8 mouse cellular contexts compared by ENCODE assay signal in the genomic region with DNA sequence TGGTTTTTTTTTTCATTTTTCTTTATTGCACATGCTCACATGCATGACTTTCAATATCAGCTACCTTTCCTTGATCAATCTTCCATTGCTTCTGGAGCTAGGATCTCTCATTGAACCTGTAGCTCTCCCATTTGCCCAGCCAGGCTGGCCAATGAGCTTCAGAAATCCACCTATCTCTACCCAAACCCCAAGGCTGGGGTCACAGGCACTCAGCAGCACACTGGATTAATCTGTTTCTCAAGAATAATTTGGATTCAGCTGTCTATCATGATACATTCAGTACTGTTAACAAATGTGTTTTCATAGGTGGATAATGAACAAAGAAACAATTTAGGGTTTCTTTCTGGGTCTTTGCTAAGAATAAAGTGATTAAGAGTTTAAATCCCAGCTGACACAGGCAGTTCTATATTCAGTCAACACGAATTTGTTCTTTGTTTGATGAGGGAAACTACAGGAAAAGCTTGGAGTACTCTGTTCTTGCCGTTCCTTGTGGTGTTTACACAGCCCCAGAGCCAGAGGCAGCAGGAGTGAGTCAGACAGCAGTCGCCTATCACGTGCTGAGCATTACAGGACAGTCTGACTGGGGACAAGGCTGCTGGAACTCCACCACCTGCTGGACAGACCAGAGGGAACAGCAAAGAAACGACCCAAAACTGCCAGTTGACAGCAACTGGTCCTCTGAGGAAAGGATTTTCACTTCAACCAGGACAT.
DNase-seq lines count a peak whose midpoint lies in the region; ATAC-seq and TF ChIP-seq lines count a peak whose summit lies in the region.

No protein-coding gene starts in this region.

- H3K79me2 ChIP-seq in CH12.LX (replicated peaks; ENCODE audit: control insufficient read depth, extremely low read depth, insufficient read depth, poor library complexity, severe bottlenecking): no peaks in the 10 kb centered on the region

- H3K27ac ChIP-seq in CH12.LX (ENCODE audit: insufficient read depth, low read depth): no peak overlapping the region
- H3K27ac ChIP-seq in forebrain, embryonic 16.5 days (ENCODE audit: low read length): no peak overlapping the region
- no peak overlapping the region for H3K27ac ChIP-seq in thymus, adult 2 months (ENCODE audit: control insufficient read depth, insufficient read depth, low read length)

- H3K36me3 ChIP-seq in CH12.LX (replicated peaks in 1 of 2; ENCODE audit: control insufficient read depth in 1 of 2, insufficient read depth in 1 of 2, low read length in 1 of 2): no peaks in the 10 kb centered on the region
- no peaks in the 10 kb centered on the region for H3K36me3 ChIP-seq in forebrain, embryonic 16.5 days (ENCODE audit: control insufficient read depth, insufficient read depth)
- no peaks in the 10 kb centered on the region for H3K36me3 ChIP-seq in thymus, adult 2 months (ENCODE audit: control insufficient read depth, insufficient read depth, low read length)

- WGBS in forebrain, embryonic 16.5 days: 15% methylated on average over 5 of the region's 5 CpGs
- WGBS in thymus, adult 2 months: 8% methylated on average over 5 of the region's 5 CpGs

- H3K9me3 ChIP-seq in CH12.LX (replicated peaks; ENCODE audit: low read length): no peaks in the 10 kb centered on the region
- no peaks in the 10 kb centered on the region for H3K9me3 ChIP-seq in forebrain, embryonic 16.5 days (ENCODE audit: control insufficient read depth, low read length)

- TF ChIP-seq EP300 in CH12.LX (IDR thresholded peaks at IDR 0.05; ENCODE audit: low read length): no peak

- H3K4me1 ChIP-seq in CH12.LX (ENCODE audit: control insufficient read depth in 1 of 2, insufficient read depth in 2 of 2): no peaks in the 10 kb centered on the region
- H3K4me1 ChIP-seq in forebrain, embryonic 16.5 days (replicated peaks; ENCODE audit: control insufficient read depth, insufficient read depth, low read length): no peaks in the 10 kb centered on the region
- no peaks in the 10 kb centered on the region for H3K4me1 ChIP-seq in thymus, adult 2 months (replicated peaks; ENCODE audit: control insufficient read depth, insufficient read depth, low read length)

- peak; percentile 79 for ATAC-seq in forebrain, embryonic 16.5 days

- TF ChIP-seq RAD21 in CH12.LX (IDR thresholded peaks at IDR 0.05; ENCODE audit: low read depth, low read length): peak; percentile 22

- intact Hi-C loops in heart, postnatal 36 days (cut with DNase I): loop anchor here (5.0 kb wide), 3 partner anchors 150 to 210 kb away; no protein-coding TSS in a partner anchor

- dilution Hi-C loops in CH12.LX (cut with MboI; ENCODE audit: extremely low pct_ligation_motif_present, extremely low pct_unique_long_range_greater_than_20kb, low sequenced_read_pairs): no loop called here

- DNase-seq in CH12.LX (ENCODE audit: extremely low read depth): peak; percentile 22
- peak; percentile 69 for DNase-seq in brain, embryonic 14.5 days (ENCODE audit: low read depth)
- peak; percentile 59 to 63 for DNase-seq in heart, postnatal 36 days
- peak; percentile 48 for DNase-seq in layer of hippocampus, adult 9-10 months (ENCODE audit: low spot score)
- DNase-seq in lung, postnatal 10 days: peak; percentile 85
- peak; percentile 24 for DNase-seq in right cerebral cortex, postnatal 14 days
- no peak for DNase-seq in thymus, adult 2 months

- H3K4me3 ChIP-seq in CH12.LX (replicated peaks in 1 of 3; ENCODE audit: low read depth in 2 of 3, low read length in 2 of 3, poor library complexity in 1 of 3): no peak overlapping the region
- H3K4me3 ChIP-seq in forebrain, embryonic 16.5 days (replicated peaks; ENCODE audit: low read length): no peak overlapping the region
- no peak overlapping the region for H3K4me3 ChIP-seq in thymus, adult 2 months (ENCODE audit: control insufficient read depth, insufficient read depth, low read length)

- peak in 1 of 2 experiments; percentile 49; a peak in 2 of 4 replicates for TF ChIP-seq CTCF in CH12.LX (conservative IDR thresholded peaks at IDR 0.05 in 1 of 2, IDR thresholded peaks at IDR 0.05 in 1 of 2; ENCODE audit: low read depth in 2 of 2, low read length in 2 of 2)
- peak; percentile 45 for TF ChIP-seq CTCF in brain, embryonic 14.5 days (IDR thresholded peaks at IDR 0.05; ENCODE audit: borderline replicate concordance, extremely low read depth, insufficient read depth, insufficient read length)
- no peak for TF ChIP-seq CTCF in thymus, adult 2 months (IDR thresholded peaks at IDR 0.05; ENCODE audit: borderline replicate concordance, control insufficient read depth, extremely low read depth, insufficient read depth, low read length, poor library complexity)

- H3K9ac ChIP-seq in CH12.LX (ENCODE audit: insufficient read depth, low read depth): no peak overlapping the region
- no peak overlapping the region for H3K9ac ChIP-seq in forebrain, embryonic 16.5 days (replicated peaks; ENCODE audit: low read depth, low read length)

- no peak for TF ChIP-seq POLR2A in CH12.LX (IDR thresholded peaks at IDR 0.05; ENCODE audit: low read depth, low read length)
- no peak for TF ChIP-seq POLR2A in brain, embryonic 14.5 days (IDR thresholded peaks at IDR 0.05; ENCODE audit: borderline replicate concordance, extremely low read depth, insufficient read depth, insufficient read length, poor library complexity, severe bottlenecking)
- TF ChIP-seq POLR2A in thymus, adult 2 months (IDR thresholded peaks at IDR 0.05; ENCODE audit: control insufficient read depth, extremely low read depth, insufficient read depth, low read length, poor library complexity): no peak

- no peaks in the 10 kb centered on the region for H3K27me3 ChIP-seq in CH12.LX (replicated peaks)
- H3K27me3 ChIP-seq in forebrain, embryonic 16.5 days (replicated peaks; ENCODE audit: control insufficient read depth, insufficient read depth, low read length): no peaks in the 10 kb centered on the region
- no peaks in the 10 kb centered on the region for H3K27me3 ChIP-seq in thymus, adult 2 months (ENCODE audit: control insufficient read depth, insufficient read depth, low read length)

- H3K4me2 ChIP-seq in CH12.LX (ENCODE audit: insufficient read depth, low read depth, poor library complexity, severe bottlenecking): no peak overlapping the region
- H3K4me2 ChIP-seq in forebrain, embryonic 16.5 days (ENCODE audit: low read length): no peak overlapping the region

- in situ Hi-C loops in CH12.LX (cut with MboI; ENCODE audit: low pct_ligation_motif_present, low pct_unique_long_range_greater_than_20kb, low sequenced_read_pairs): no loop called here

TF ChIP-seq in CH12.LX, 34 proteins besides CTCF, POLR2A, EP300 and RAD21:
- TF ChIP-seq BHLHE40 (IDR thresholded peaks at IDR 0.05; ENCODE audit: low read depth, low read length) (peak; percentile 91), HCFC1 (IDR thresholded peaks at IDR 0.05; ENCODE audit: low read depth, low read length) (no peak), SMC3 (IDR thresholded peaks at IDR 0.05; ENCODE audit: low read depth, low read length) (peak; percentile 48), ELF1 (IDR thresholded peaks at IDR 0.05; ENCODE audit: low read depth, low read length) (no peak)
